Mouse (Mus musculus) kidney, adult 2 months (tissue): Measurements from ENCODE around the gene Scrn2.
A peak's percentile ranks its signal among the peaks of the same experiment; 100 is the strongest.

ENCODE experiments used
- CTCF ChIP-seq: fragments of 200-500 bp; conservative IDR thresholded peaks from 2 replicates; pipeline ENCODE4 v1.5.1; 2011; ENCODE audit warnings: low read depth, mild to moderate bottlenecking, control low read depth, low read length, moderate library complexity, mixed read lengths; ENCODE audit not compliant: insufficient read depth, insufficient read length
- POLR2A ChIP-seq: fragments of 200-500 bp; IDR thresholded peaks from one replicate; pipeline ENCODE4 v1.6.1; 2011; ENCODE audit warnings: low read depth, low read length, control low read depth

GRCm38 (mm10) chr11:96982355-96982754 lies 47.4 kb upstream of the Scrn2 start:
- TF ChIP-seq CTCF (peak; percentile 95), POLR2A (no peak)
